Mouse (Mus musculus) R1 (cell line): Measurements from ENCODE around the gene Bbx.

Experiments
- DNase-seq: peaks from one replicate; pipeline ENCODE4 v3.0.0-alpha.2; 2018; ENCODE audit warnings: low read depth, low spot score

Bbx gene

GRCm38 (mm10) chr16:50167231-50167982 is 264.8 kb downstream of the Bbx start:
- peak; percentile 88 for DNase-seq

DNA sequence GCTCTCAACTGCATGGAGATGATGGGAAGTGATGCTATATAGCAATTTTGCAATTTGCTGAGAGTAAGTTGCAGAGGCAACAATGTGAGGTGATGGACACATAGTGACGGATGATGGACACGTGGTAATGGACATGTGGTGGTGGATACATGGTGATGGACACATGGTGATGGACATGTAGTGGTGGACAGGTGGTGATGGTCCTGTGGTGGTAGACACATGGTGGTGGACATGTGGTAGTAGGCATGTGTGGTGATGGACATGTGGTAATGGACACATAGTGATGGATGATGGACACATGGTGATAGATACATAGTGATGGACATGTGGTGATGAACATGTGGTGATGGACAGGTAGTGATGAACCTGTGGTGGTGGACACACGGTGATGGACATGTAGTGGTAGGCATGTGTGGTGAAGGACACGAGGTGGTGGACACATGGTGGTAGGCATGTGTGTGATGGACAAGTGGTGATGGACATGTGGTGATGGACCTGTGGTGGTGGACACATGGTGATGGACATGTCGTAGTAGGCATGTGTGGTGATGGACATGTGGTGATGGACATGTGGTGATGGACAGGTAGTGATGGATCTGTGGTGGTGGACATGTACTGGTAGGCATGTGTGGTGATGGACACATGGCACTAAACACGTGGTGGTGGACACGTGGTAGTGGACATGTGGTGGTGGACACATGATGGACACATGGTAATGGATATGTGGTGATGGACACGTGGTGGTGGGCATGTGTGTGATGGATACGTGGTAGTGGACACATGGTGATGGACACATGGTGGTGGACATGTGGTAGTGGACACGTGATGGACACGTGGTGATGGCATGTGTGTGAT is 271.5 kb downstream of the Bbx start:
- DNase-seq, result no peak

DNA sequence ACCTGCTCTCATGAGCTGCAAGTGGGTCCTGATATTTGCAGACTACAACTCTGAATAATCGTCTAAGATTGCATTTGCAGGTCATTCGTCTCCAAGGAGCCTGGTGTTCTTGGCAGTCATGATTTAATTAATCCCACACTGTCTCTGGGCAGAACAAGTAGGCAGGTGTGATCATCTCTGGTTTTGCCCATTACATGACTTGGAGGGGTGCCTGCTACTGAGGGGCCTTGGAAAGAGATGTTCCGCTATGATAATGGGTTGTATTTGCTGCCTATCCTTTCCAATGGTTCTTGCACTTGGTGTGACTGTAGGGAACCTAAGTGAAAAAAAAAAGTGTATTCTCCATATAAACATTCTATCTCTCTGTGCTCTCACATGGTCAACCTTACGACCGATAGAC is 273.6 kb downstream of the Bbx start:
- no peak for DNase-seq

GRCm38 (mm10) chr16:50149606-50150005 is 282.6 kb downstream of the Bbx start:
- DNase-seq, result no peak

DNA sequence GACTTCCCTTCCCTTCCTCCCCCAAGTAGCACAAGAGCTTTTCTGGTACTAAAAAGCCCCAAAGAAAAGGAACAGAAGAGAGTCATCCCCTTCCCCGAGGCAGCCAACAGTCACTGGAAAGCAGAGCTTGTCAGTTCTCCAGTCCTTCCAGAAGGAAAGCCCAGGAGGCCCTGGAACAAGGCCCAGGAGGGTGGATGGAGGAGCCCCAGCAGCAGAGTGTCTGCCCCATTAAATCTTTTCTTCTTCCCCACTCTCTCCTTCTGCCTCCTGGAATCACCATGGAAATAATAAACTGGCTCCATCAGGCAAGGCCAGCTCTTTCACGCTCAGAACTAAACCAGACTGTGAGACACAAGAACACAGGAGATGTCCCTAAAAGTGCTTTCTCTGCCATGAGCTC is 284.3 kb downstream of the Bbx start:
- no peak for DNase-seq
